Mouse (Mus musculus) layer of hippocampus, adult 9-10 months (tissue): ENCODE results near the gene Glt28d2.

Experiments used
- DNase-seq: peaks from one replicate; pipeline ENCODE4 v3.0.0; 2022; ENCODE audit warnings: low spot score

Glt28d2 gene

DNA sequence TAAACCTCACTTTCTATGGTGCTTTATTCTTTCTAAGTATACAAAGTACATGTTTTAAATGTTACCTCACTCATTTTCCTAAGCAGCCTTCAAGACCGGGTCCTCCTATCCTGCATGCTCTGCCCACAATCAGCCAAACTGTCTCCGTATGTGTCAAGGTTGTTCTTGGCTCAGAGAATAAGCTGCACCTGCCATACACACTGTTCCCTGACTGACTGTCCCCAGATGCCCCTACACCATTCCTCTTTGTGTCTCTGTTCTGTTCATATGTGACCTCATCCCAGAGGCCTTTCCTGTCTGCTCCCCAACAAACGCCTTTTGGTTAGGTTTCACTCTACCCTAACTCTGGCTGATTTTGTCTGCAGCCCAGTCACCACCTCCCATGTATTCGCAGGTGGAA is 60.0 kb downstream of the Glt28d2 start:
- no peak for DNase-seq

DNA sequence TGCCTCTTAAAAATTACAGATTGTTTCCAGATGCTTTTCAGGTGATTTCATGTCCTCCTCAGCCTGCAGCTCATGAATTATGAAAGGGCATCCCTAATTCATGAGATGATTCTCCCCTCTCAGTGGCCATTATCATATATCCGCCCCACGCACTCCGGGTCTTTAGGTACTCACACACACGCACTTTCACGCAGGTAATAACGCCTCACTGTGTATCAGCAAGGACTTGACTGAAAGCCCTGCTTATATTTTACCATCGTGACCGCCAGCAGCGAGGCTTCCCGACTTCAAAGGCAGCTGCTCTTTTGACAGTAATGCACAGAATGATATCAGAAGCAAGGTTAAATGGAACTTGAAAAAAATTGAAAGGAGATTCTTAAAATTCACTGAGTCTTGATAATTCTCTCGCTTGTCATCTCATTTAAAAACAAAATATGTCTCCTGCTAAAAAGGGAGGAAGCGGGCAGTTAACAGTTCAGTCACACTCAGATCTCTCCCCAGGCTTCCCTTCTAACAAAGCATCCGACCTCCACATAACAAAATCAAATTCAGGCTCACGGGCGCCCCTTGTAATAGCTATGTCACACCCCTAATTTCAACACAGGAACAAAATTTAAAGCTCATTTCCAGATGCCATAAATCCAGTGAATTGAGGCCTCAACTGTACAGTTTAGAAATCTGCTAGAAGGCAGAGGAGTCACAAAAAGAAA is 66.3 kb downstream of the Glt28d2 start:
- no peak for DNase-seq
